Mouse (Mus musculus) forebrain, embryonic 16.5 days (tissue): ENCODE measurements around the gene Pigr. TPM values are rescaled to one million over a fixed set of nuclear protein-coding genes. Genes with fewer than 3 reads are reported as not detected.

Experiments used
- ATAC-seq: fragments of 200-750 bp; cut with Nextera tagmentation; 2 replicates; pipeline ENCODE4 v1.8.0; 2017; ENCODE audit warnings: mild to moderate bottlenecking, moderate library complexity
- H3K27ac ChIP-seq: fragments of 300-500 bp; sonication (generic); 2 replicates; pipeline ENCODE4 v1.5.1; 2014; ENCODE audit warnings: low read length, control low read depth
- H3K27me3 ChIP-seq: fragments of 300-500 bp; sonication (generic); replicated peaks from 2 replicates; pipeline ENCODE4 v1.6.1; 2014; ENCODE audit warnings: low read length; ENCODE audit not compliant: control insufficient read depth, insufficient read depth
- H3K36me3 ChIP-seq: fragments of 300-500 bp; sonication (generic); 2 replicates; pipeline ENCODE4 v1.6.1; 2014; ENCODE audit not compliant: control insufficient read depth, insufficient read depth
- H3K4me1 ChIP-seq: fragments of 300-500 bp; sonication (generic); replicated peaks from 2 replicates; pipeline ENCODE4 v1.6.1; 2014; ENCODE audit warnings: low read length; ENCODE audit not compliant: control insufficient read depth, insufficient read depth
- H3K4me2 ChIP-seq: fragments of 300-500 bp; sonication (generic); 2 replicates; pipeline ENCODE4 v1.6.1; 2014; ENCODE audit warnings: mild to moderate bottlenecking, low read length, control low read depth
- H3K4me3 ChIP-seq: fragments of 300-500 bp; sonication (generic); replicated peaks from 2 replicates; pipeline ENCODE4 v1.5.1; 2014; ENCODE audit warnings: mild to moderate bottlenecking, low read length, control low read depth
- H3K9ac ChIP-seq: fragments of 300-500 bp; sonication (generic); replicated peaks from 2 replicates; pipeline ENCODE4 v1.6.1; 2014; ENCODE audit warnings: low read depth, low read length, control low read depth
- H3K9me3 ChIP-seq: fragments of 300-500 bp; sonication (generic); 2 replicates; pipeline ENCODE4 v1.6.1; 2016; ENCODE audit warnings: low read length; ENCODE audit not compliant: control insufficient read depth
- WGBS: fragments of 180-500 bp; shearing (Covaris S2); extraction: QIAGEN DNeasy Blood & Tissue Kit; methylation state at CpG from one replicate; pipeline ENCODE4 v1.1.7; 2014; 5-methylcytosine and 5-hydroxymethylcytosine counted together
- polyA plus RNA-seq: library from polyadenylated mRNA; unstranded; fragments of >200 nt; fragmentation: Nextera tagmentation; extraction: Ambion mirVana; gene quantifications from 2 replicates; pipeline ENCODE4 v1.2.1, GENCODE M21; 2015

Pigr gene
- polyA plus RNA-seq, 1 experiment from 2014 or later = not detected

GRCm38 (mm10) chr1:130844516-130844915, 18.0 kb downstream of the Pigr start:
- H3K4me2 ChIP-seq = no peak overlapping the region
- H3K36me3 ChIP-seq = no peaks in the 10 kb centered on the region
- ATAC-seq = no peak
- H3K4me1 ChIP-seq = no peaks in the 10 kb centered on the region
- H3K27ac ChIP-seq = no peak overlapping the region
- H3K27me3 ChIP-seq = no peaks in the 10 kb centered on the region
- H3K9me3 ChIP-seq = no peaks in the 10 kb centered on the region
- 94% methylated on average over 7 of the region's 7 CpGs for WGBS
- H3K4me3 ChIP-seq = no peak overlapping the region
- no peak overlapping the region for H3K9ac ChIP-seq

- no peak overlapping the region for H3K27ac ChIP-seq
Observed at GRCm38 (mm10) chr1:130849530-130850214, 23.2 kb downstream of the Pigr start.

DNA sequence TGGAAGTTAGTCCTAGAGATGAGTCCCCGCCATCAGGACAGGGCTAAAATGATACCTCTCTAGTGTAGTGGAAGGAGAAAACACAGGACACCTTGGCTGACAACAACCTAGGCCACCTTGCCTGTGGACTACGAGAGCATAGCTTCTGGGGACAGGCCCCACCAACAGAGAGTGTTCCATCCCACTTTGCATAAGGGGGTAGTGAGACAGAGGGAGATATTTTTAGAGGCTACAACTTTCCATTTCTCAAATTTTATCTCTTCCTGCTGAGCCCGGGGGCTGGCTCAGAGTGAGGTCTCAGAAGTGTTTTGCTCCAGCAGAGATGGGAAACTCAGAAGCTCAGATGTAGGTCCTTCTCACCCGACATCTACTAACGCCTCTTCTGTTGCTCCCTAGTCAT, 23.9 kb downstream of the Pigr start:
- ATAC-seq = no peak
- Histone ChIP-seq H3K36me3 (no peaks in the 10 kb centered on the region), H3K4me2 (no peak overlapping the region), H3K9me3 (no peaks in the 10 kb centered on the region), H3K4me1 (no peaks in the 10 kb centered on the region), H3K4me3 (no peak overlapping the region), H3K9ac (no peak overlapping the region), H3K27ac (no peak overlapping the region), H3K27me3 (no peaks in the 10 kb centered on the region)
- 91% methylated on average over 5 of the region's 5 CpGs for WGBS

More at GRCm38 (mm10) chr1:130849530-130850214, 23.2 kb downstream of the Pigr start:
- WGBS = 94% methylated on average over 10 of the region's 10 CpGs
- Histone ChIP-seq H3K4me2 (no peak overlapping the region), H3K4me3 (no peak overlapping the region), H3K9me3 (no peaks in the 10 kb centered on the region), H3K36me3 (no peaks in the 10 kb centered on the region), H3K4me1 (no peaks in the 10 kb centered on the region), H3K9ac (no peak overlapping the region), H3K27me3 (no peaks in the 10 kb centered on the region)
- no peak for ATAC-seq

DNA sequence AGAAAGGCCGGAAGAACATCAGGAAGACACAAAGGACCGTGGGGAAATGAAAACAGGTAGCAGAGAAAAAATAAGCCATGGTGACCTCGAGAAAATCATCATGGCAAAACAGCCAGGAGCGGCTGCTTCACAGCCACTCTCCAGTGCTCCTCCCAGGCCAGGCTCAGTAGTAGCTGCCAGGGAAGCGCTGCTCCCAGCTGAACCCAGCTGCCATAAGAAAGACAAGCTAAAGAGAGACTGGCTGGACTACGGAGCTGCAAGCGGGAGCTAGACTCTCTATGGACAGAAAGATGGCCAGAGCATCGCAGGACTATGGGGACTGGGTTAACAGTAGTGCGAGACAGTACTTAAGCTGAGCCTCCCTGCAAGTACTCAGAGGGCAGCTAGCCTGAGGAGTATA, 28.3 kb downstream of the Pigr start:
- no peak for ATAC-seq
- Histone ChIP-seq H3K9me3 (no peaks in the 10 kb centered on the region), H3K36me3 (no peaks in the 10 kb centered on the region), H3K27me3 (no peaks in the 10 kb centered on the region), H3K4me1 (no peaks in the 10 kb centered on the region), H3K9ac (no peak overlapping the region), H3K27ac (no peak overlapping the region), H3K4me3 (no peak overlapping the region), H3K4me2 (no peak overlapping the region)
- WGBS = 81% methylated on average over 9 of the region's 9 CpGs

DNA sequence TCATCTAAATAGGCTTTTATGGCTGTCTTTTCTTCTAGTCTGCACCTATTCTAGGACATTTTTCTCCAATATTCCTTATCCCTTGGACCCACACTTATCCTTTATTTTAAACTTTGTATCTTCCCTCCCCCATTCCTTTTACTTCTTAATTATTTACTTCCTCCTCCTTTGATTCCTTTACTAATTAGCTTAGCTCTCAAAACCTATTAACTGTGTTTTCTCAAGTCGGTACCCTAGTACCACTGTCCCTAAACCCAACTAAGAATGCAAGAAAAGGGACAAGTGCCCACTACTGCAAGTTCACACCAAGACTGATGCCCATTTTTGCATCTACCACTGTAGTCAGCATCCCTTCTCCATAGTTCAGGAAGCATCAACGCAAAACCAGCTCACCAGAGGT, 29.2 kb downstream of the Pigr start:
- Histone ChIP-seq H3K27me3 (no peaks in the 10 kb centered on the region), H3K4me3 (no peak overlapping the region), H3K9me3 (no peaks in the 10 kb centered on the region), H3K4me2 (no peak overlapping the region), H3K4me1 (no peaks in the 10 kb centered on the region), H3K36me3 (no peaks in the 10 kb centered on the region), H3K9ac (no peak overlapping the region), H3K27ac (no peak overlapping the region)
- 81% methylated on average over 2 of the region's 2 CpGs for WGBS
- ATAC-seq = no peak

DNA sequence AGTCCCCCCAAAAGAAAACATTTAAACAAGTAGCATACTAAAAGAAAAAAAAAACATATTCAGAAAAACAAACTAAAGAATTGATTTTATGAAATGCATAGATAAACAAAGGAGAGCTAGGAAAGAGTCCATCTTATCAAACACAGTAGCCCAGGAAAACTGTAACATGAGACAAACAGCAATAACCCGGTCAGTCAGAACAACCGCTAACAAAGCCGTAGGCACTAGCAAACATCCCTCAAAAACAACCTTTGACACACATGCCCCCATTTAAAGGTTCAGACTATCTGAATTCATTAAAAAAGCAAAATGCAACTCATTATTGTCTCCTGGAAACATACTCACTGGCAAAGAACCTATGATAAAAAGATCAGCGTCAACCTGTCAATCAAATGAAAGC, 31.0 kb downstream of the Pigr start:
- 71% methylated on average over 4 of the region's 4 CpGs for WGBS
- H3K36me3 ChIP-seq = no peaks in the 10 kb centered on the region
- ATAC-seq = no peak

DNA sequence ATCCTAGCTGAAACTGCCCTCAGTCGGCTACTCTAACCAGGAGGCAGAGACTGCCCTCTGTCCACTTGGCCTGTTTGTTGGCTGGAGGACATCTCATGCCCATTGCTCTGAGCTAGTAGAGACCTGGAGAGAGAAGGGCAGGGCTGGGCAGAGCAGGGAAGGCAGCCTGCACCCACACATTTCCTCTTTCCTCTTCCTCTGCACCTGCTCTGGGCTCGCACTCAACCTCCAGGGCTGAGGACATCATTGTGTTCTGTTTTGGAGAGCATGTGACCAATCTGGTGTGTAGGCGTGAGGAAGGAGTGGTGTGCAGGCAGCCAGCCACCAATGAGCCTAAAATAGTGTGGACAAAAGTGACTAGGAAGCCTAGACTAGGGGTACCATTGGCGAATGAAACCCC, 37.8 kb downstream of the Pigr start:
- Histone ChIP-seq H3K27ac (no peak overlapping the region), H3K9ac (no peak overlapping the region), H3K4me2 (no peak overlapping the region), H3K4me1 (no peaks in the 10 kb centered on the region), H3K27me3 (no peaks in the 10 kb centered on the region), H3K4me3 (no peak overlapping the region), H3K36me3 (no peaks in the 10 kb centered on the region), H3K9me3 (no peaks in the 10 kb centered on the region)
- 87% methylated on average over 4 of the region's 4 CpGs for WGBS
- ATAC-seq = no peak

More for the DNA sequence above, 31.0 kb downstream of the Pigr start:
- H3K9ac ChIP-seq = no peak overlapping the region
- H3K9me3 ChIP-seq = no peaks in the 10 kb centered on the region
- no peak overlapping the region for H3K27ac ChIP-seq
- H3K4me3 ChIP-seq = no peak overlapping the region
- no peak overlapping the region for H3K4me2 ChIP-seq
- no peaks in the 10 kb centered on the region for H3K4me1 ChIP-seq
- no peaks in the 10 kb centered on the region for H3K27me3 ChIP-seq

DNA sequence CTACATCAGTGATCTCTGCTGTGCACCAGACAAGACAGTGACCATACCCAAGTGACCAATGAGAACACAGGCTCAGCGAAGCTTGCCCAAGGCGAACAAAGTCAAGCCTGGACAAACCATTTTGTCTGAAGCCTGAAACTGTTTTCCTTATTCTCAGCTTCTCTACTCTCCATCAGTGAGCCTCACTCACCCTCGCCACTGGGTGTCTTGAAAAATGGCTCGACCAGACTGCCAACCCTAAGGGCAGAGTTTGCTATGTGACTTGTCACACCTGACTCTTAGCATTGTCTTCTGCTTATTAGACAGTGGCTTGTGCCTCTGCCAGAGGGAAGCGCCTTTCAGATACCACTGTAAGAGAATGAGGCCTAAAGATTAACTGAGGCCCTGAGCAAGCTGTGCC, 38.3 kb downstream of the Pigr start:
- WGBS = 91% methylated on average over 5 of the region's 5 CpGs

DNA sequence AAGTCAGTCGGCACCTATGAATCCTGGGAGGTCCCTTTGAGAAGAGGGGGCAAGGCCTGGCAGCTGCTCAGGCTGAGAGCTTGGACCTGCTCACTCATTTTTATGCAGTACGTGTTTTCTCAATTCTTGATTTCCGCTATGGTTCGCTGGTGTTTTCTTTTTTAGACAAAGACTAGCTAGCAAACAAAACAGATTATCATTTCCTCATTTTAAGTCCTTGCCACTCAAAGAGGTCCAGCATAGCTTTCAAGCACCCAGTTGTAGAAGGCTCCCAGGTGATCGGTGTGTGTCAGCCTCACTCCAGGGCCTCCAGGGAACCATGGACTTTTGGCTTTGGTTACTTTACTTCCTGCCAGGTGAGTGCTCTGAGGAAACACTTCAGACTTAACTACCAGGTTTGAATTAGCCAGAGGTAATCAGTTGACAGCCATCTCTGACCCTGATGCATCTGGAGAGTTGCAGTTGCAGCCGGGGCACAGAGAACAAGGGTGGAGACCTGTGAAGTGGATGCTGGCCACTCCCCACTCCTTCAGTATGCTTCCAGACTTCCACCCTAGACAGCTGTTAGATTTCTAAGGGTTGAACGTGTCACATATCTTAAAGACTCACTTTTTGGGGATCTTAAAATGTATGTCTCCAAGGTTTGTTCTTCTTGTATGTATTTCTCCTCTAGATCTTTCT, 39.2 kb downstream of the Pigr start, which contains the start of gene Fcmr:
Fcmr (plus strand) TSS at position 129 of the 681 bp plus-strand sequence.
- no peak for ATAC-seq
- WGBS = 80% methylated on average over 7 of the region's 7 CpGs
- Histone ChIP-seq H3K4me2 (no peak within 1 kb of the TSS), H3K36me3 (no peaks in the 10 kb centered on the region), H3K27ac (no peak within 1 kb of the TSS), H3K4me1 (no peaks in the 10 kb centered on the region), H3K9ac (no peak within 1 kb of the TSS), H3K27me3 (no peaks in the 10 kb centered on the region), H3K4me3 (no peak within 1 kb of the TSS), H3K9me3 (no peaks in the 10 kb centered on the region)

More for the DNA sequence above, 38.3 kb downstream of the Pigr start:
- no peaks in the 10 kb centered on the region for H3K9me3 ChIP-seq
- no peak overlapping the region for H3K4me3 ChIP-seq
- no peak overlapping the region for H3K4me2 ChIP-seq
- H3K27me3 ChIP-seq = no peaks in the 10 kb centered on the region
- H3K9ac ChIP-seq = no peak overlapping the region
- no peak for ATAC-seq
- H3K36me3 ChIP-seq = no peaks in the 10 kb centered on the region
- H3K4me1 ChIP-seq = no peaks in the 10 kb centered on the region
- H3K27ac ChIP-seq = no peak overlapping the region
